22 mouse cellular contexts compared by ENCODE assay signal in genomic region chr3:27828755-27829154, GRCm38 (mm10).
DNase-seq lines count a peak whose midpoint lies in the region; ATAC-seq lines count a peak whose summit lies in the region.
"Had no signal": no experiment of that assay in that cellular context is flagged by ENCODE, and none has a peak within 500 bp of the region (broad histone marks: within the 10 kb centered on the region; RNA-seq: fewer than 3 reads in every experiment).

No protein-coding gene starts in this region.

- no peaks in the 10 kb centered on the region for H3K27me3 ChIP-seq in embryonic facial prominence, embryonic 14.5 days (replicated peaks; ENCODE audit: control insufficient read depth, insufficient read depth, low read length)
- H3K27me3 ChIP-seq in embryonic facial prominence, embryonic 10.5 days (replicated peaks; ENCODE audit: low read depth, poor library complexity, severe bottlenecking) = no peaks in the 10 kb centered on the region
- H3K27me3 ChIP-seq: embryonic facial prominence, embryonic 15.5 days; heart, embryonic 15.5 days; intestine, embryonic 15.5 days had no signal

- intact Hi-C loops in left cerebral cortex, postnatal 4 days (cut with DNase I) = no loop called here

- no peak overlapping the region for H3K9ac ChIP-seq in embryonic facial prominence, embryonic 14.5 days (ENCODE audit: low read depth, low read length)
- H3K9ac ChIP-seq: embryonic facial prominence, embryonic 15.5 days; heart, embryonic 15.5 days; hindbrain, embryonic 14.5 days; intestine, embryonic 15.5 days had no signal

- H3K4me3 ChIP-seq in embryonic facial prominence, embryonic 14.5 days (ENCODE audit: low read depth, low read length) = no peak overlapping the region
- H3K4me3 ChIP-seq in embryonic facial prominence, embryonic 10.5 days = no peak overlapping the region
- H3K4me3 ChIP-seq: embryonic facial prominence, embryonic 15.5 days; erythroblast, embryonic 14.5 days; heart, embryonic 15.5 days; hindbrain, embryonic 10.5 days; intestine, embryonic 15.5 days had no signal

- peak; percentile 17 for DNase-seq in embryonic facial prominence, embryonic 14.5 days (ENCODE audit: low spot score)
- DNase-seq in embryonic facial prominence, embryonic 10.5 days (ENCODE audit: low spot score) = no peak
- peak; percentile 86 for DNase-seq in 416B (ENCODE audit: low read depth)
- no peak for DNase-seq in urinary bladder, postnatal 14 days (ENCODE audit: low spot score)
- DNase-seq in left cerebral cortex, postnatal 4 days = no peak
- DNase-seq: adrenal gland, adult 8-10 months; cerebellum, adult 11-12 months; cerebellum, adult 9-10 months; cerebellum, postnatal 25 days; gastrocnemius, postnatal 10 days; heart, postnatal 14 days; kidney, adult 18-20 months had no signal

- H3K9me3 ChIP-seq in embryonic facial prominence, embryonic 14.5 days (ENCODE audit: control insufficient read depth, low read length) = no peaks in the 10 kb centered on the region
- no peaks in the 10 kb centered on the region for H3K9me3 ChIP-seq in embryonic facial prominence, embryonic 10.5 days
- H3K9me3 ChIP-seq: heart, embryonic 15.5 days; intestine, embryonic 15.5 days had no signal

- no peak for ATAC-seq in embryonic facial prominence, embryonic 14.5 days (ENCODE audit: low read depth)
- peak; percentile 42 to 62; a peak in 3 of 4 replicates for ATAC-seq in hematopoietic stem cell, adult 5-6 weeks (replicated peaks in 1 of 2; ENCODE audit: insufficient read depth in 1 of 2, low FRiP score in 2 of 2, low TSS enrichment in 1 of 2, low read depth in 1 of 2, poor library complexity in 2 of 2, severe bottlenecking in 2 of 2)
- ATAC-seq in megakaryocyte, adult 5-6 weeks (ENCODE audit: poor library complexity, severe bottlenecking) = no peak
- ATAC-seq: forebrain, embryonic 16.5 days; intestine, embryonic 15.5 days had no signal

- no peaks in the 10 kb centered on the region for H3K36me3 ChIP-seq in embryonic facial prominence, embryonic 14.5 days (ENCODE audit: control insufficient read depth, insufficient read depth, low read length)
- H3K36me3 ChIP-seq in embryonic facial prominence, embryonic 10.5 days (replicated peaks) = no peaks in the 10 kb centered on the region
- H3K36me3 ChIP-seq: embryonic facial prominence, embryonic 15.5 days; heart, embryonic 15.5 days; hindbrain, embryonic 10.5 days; intestine, embryonic 15.5 days had no signal

- peaks cover 2% of the 10 kb centered on the region; the same call in 1 of the 2 replicates for H3K4me1 ChIP-seq in embryonic facial prominence, embryonic 14.5 days (ENCODE audit: control insufficient read depth, insufficient read depth, low read length)
- H3K4me1 ChIP-seq in embryonic facial prominence, embryonic 10.5 days = no peaks in the 10 kb centered on the region
- H3K4me1 ChIP-seq: hindbrain, embryonic 10.5 days; intestine, embryonic 15.5 days had no signal

- H3K27ac ChIP-seq in embryonic facial prominence, embryonic 14.5 days (replicated peaks; ENCODE audit: low read depth, low read length) = no peak overlapping the region
- no peak overlapping the region for H3K27ac ChIP-seq in embryonic facial prominence, embryonic 10.5 days (replicated peaks)
- H3K27ac ChIP-seq: embryonic facial prominence, embryonic 15.5 days; heart, embryonic 15.5 days; hindbrain, embryonic 10.5 days; hindbrain, embryonic 14.5 days; intestine, embryonic 15.5 days had no signal

- 62% methylated on average over 3 of the region's 3 CpGs for WGBS in embryonic facial prominence, embryonic 14.5 days
- WGBS in embryonic facial prominence, embryonic 10.5 days = 76% methylated on average over 3 of the region's 3 CpGs

- H3K4me2 ChIP-seq in embryonic facial prominence, embryonic 14.5 days (ENCODE audit: low read depth, low read length) = no peak overlapping the region
- H3K4me2 ChIP-seq: embryonic facial prominence, embryonic 15.5 days; heart, embryonic 11.5 days; heart, embryonic 15.5 days; hindbrain, embryonic 14.5 days; intestine, embryonic 15.5 days had no signal

Comparison
In these comparisons a context has a peak if more than half of its experiments do, and no peak if none do; other contexts are left out.
1. DNase-seq: peak in embryonic facial prominence, embryonic 14.5 days (single experiment) and 416B (single experiment); none in embryonic facial prominence, embryonic 10.5 days (single experiment), urinary bladder, postnatal 14 days (single experiment) and left cerebral cortex, postnatal 4 days (single experiment).
2. ATAC-seq: peak in hematopoietic stem cell, adult 5-6 weeks (2 of 2); none in embryonic facial prominence, embryonic 14.5 days (single experiment) and megakaryocyte, adult 5-6 weeks (single experiment).